Mouse (Mus musculus): ENCODE results near the gene Gulp1. TPM values are rescaled to one million over a fixed set of nuclear protein-coding genes. Genes with fewer than 3 reads are reported as not detected.

Gulp1 gene
- polyA plus RNA-seq, 1 experiment = 0.21 TPM

DNA sequence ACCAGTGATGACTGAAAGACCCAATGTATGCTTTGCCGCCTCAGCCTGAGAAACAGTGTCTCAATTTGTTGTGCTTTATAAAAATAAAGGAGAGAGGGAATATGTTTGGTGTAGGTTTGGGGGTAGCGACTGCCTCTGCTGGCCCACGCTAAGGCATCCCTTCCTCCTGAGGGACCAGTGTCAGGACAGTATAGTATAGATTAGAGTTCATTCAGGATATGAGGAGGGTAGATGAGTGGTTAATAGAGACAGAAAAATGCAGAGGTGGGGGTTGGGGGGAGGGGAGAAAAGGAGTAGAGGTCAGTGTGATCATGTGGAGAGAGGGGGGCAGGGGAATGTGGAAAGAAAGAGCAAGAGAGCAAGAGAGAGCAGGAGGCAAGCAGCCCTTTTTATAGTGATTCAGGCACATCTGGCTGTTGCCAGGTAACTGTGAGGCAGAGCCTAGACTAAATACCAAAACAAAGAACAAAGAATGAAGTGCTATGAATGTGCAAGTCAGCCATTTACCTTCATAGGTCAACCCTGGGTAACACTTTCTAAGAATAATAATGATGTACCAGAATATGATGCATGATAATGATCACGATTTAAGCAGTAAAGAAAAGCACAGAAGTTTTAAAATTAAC, 169.6 kb downstream of the Gulp1 start:
- Histone ChIP-seq H3K4me3 (ENCODE audit: control insufficient read depth, low read depth, low read length) (no peak overlapping the region), H3K36me3 (ENCODE audit: control insufficient read depth, insufficient read depth, low read length) (no peaks in the 10 kb centered on the region), H3K4me1 (ENCODE audit: control insufficient read depth, insufficient read depth, low read length) (no peaks in the 10 kb centered on the region), H3K27me3 (ENCODE audit: control insufficient read depth, insufficient read depth, low read length) (no peaks in the 10 kb centered on the region), H3K27ac (ENCODE audit: control insufficient read depth, insufficient read depth, low read depth, low read length) (no peak overlapping the region)
- TF ChIP-seq CTCF (IDR thresholded peaks at IDR 0.05; ENCODE audit: control insufficient read depth, insufficient read depth, insufficient replicate concordance, low read depth, low read length) = no peak
- no peak for TF ChIP-seq POLR2A (IDR thresholded peaks at IDR 0.05; ENCODE audit: control insufficient read depth, low read depth, low read length)

DNA sequence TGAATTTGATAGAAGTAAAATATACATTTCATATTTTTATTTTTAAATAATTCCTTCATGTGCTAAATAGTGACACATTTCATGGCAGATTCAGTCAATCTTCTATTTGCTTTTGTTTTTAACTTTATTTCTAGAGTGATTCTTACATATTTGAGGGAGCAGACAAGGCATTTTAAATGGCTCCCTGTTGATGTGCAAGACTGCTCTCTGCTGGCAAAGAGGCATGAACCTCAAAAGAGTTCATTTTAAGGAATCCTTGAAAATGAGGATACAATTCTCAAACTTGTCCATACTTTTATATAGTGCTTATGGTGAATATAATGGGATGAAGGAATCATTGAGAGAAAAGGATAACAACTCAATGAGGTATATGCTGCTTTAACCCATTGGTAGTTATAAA, 189.9 kb downstream of the Gulp1 start:
- no peak for TF ChIP-seq POLR2A (IDR thresholded peaks at IDR 0.05; ENCODE audit: control insufficient read depth, low read depth, low read length)
- TF ChIP-seq CTCF (IDR thresholded peaks at IDR 0.05; ENCODE audit: control insufficient read depth, insufficient read depth, insufficient replicate concordance, low read depth, low read length) = no peak
- Histone ChIP-seq H3K27me3 (ENCODE audit: control insufficient read depth, insufficient read depth, low read length) (no peaks in the 10 kb centered on the region), H3K36me3 (ENCODE audit: control insufficient read depth, insufficient read depth, low read length) (no peaks in the 10 kb centered on the region), H3K27ac (ENCODE audit: control insufficient read depth, insufficient read depth, low read depth, low read length) (no peak overlapping the region), H3K4me3 (ENCODE audit: control insufficient read depth, low read depth, low read length) (no peak overlapping the region), H3K4me1 (ENCODE audit: control insufficient read depth, insufficient read depth, low read length) (no peaks in the 10 kb centered on the region)

- H3K4me3 ChIP-seq (ENCODE audit: control insufficient read depth, low read depth, low read length) = no peak overlapping the region
- no peak overlapping the region for H3K27ac ChIP-seq (ENCODE audit: control insufficient read depth, insufficient read depth, low read depth, low read length)
- H3K4me1 ChIP-seq (ENCODE audit: control insufficient read depth, insufficient read depth, low read length) = no peaks in the 10 kb centered on the region
- H3K36me3 ChIP-seq (ENCODE audit: control insufficient read depth, insufficient read depth, low read length) = no peaks in the 10 kb centered on the region
- H3K27me3 ChIP-seq (ENCODE audit: control insufficient read depth, insufficient read depth, low read length) = no peaks in the 10 kb centered on the region
- TF ChIP-seq CTCF (IDR thresholded peaks at IDR 0.05; ENCODE audit: control insufficient read depth, insufficient read depth, insufficient replicate concordance, low read depth, low read length) (no peak), POLR2A (IDR thresholded peaks at IDR 0.05; ENCODE audit: control insufficient read depth, low read depth, low read length) (no peak)
Observed at GRCm38 (mm10) chr1:44745711-44746110, 194.4 kb downstream of the Gulp1 start.

- Histone ChIP-seq H3K27ac (ENCODE audit: control insufficient read depth, insufficient read depth, low read depth, low read length) (no peak overlapping the region), H3K4me1 (ENCODE audit: control insufficient read depth, insufficient read depth, low read length) (no peaks in the 10 kb centered on the region), H3K4me3 (ENCODE audit: control insufficient read depth, low read depth, low read length) (no peak overlapping the region), H3K36me3 (ENCODE audit: control insufficient read depth, insufficient read depth, low read length) (no peaks in the 10 kb centered on the region), H3K27me3 (ENCODE audit: control insufficient read depth, insufficient read depth, low read length) (no peaks in the 10 kb centered on the region)
- TF ChIP-seq CTCF (IDR thresholded peaks at IDR 0.05; ENCODE audit: control insufficient read depth, insufficient read depth, insufficient replicate concordance, low read depth, low read length) = no peak
Observed at GRCm38 (mm10) chr1:44750731-44751730, 199.7 kb downstream of the Gulp1 start.

GRCm38 (mm10) chr1:44778251-44778650, 226.9 kb downstream of the Gulp1 start:
- TF ChIP-seq CTCF (IDR thresholded peaks at IDR 0.05; ENCODE audit: control insufficient read depth, insufficient read depth, insufficient replicate concordance, low read depth, low read length) (no peak), POLR2A (IDR thresholded peaks at IDR 0.05; ENCODE audit: control insufficient read depth, low read depth, low read length) (no peak)
- Histone ChIP-seq H3K4me1 (ENCODE audit: control insufficient read depth, insufficient read depth, low read length) (no peaks in the 10 kb centered on the region), H3K27me3 (ENCODE audit: control insufficient read depth, insufficient read depth, low read length) (no peaks in the 10 kb centered on the region), H3K4me3 (ENCODE audit: control insufficient read depth, low read depth, low read length) (no peak overlapping the region), H3K27ac (ENCODE audit: control insufficient read depth, insufficient read depth, low read depth, low read length) (no peak overlapping the region), H3K36me3 (ENCODE audit: control insufficient read depth, insufficient read depth, low read length) (no peaks in the 10 kb centered on the region)

- Histone ChIP-seq H3K36me3 (ENCODE audit: control insufficient read depth, insufficient read depth, low read length) (no peaks in the 10 kb centered on the region), H3K27me3 (ENCODE audit: control insufficient read depth, insufficient read depth, low read length) (no peaks in the 10 kb centered on the region), H3K27ac (ENCODE audit: control insufficient read depth, insufficient read depth, low read depth, low read length) (no peak overlapping the region), H3K4me3 (ENCODE audit: control insufficient read depth, low read depth, low read length) (no peak overlapping the region), H3K4me1 (ENCODE audit: control insufficient read depth, insufficient read depth, low read length) (no peaks in the 10 kb centered on the region)
- no peak for TF ChIP-seq POLR2A (IDR thresholded peaks at IDR 0.05; ENCODE audit: control insufficient read depth, low read depth, low read length)
- no peak for TF ChIP-seq CTCF (IDR thresholded peaks at IDR 0.05; ENCODE audit: control insufficient read depth, insufficient read depth, insufficient replicate concordance, low read depth, low read length)
Observed at GRCm38 (mm10) chr1:44803594-44804372, 252.5 kb downstream of the Gulp1 start.

- TF ChIP-seq POLR2A (IDR thresholded peaks at IDR 0.05; ENCODE audit: control insufficient read depth, low read depth, low read length) (no peak), CTCF (IDR thresholded peaks at IDR 0.05; ENCODE audit: control insufficient read depth, insufficient read depth, insufficient replicate concordance, low read depth, low read length) (no peak)
- Histone ChIP-seq H3K27me3 (ENCODE audit: control insufficient read depth, insufficient read depth, low read length) (no peaks in the 10 kb centered on the region), H3K4me1 (ENCODE audit: control insufficient read depth, insufficient read depth, low read length) (no peaks in the 10 kb centered on the region), H3K36me3 (ENCODE audit: control insufficient read depth, insufficient read depth, low read length) (no peaks in the 10 kb centered on the region), H3K4me3 (ENCODE audit: control insufficient read depth, low read depth, low read length) (no peak overlapping the region), H3K27ac (ENCODE audit: control insufficient read depth, insufficient read depth, low read depth, low read length) (no peak overlapping the region)
Observed at GRCm38 (mm10) chr1:44806368-44806767, 255.1 kb downstream of the Gulp1 start.
